Mouse (Mus musculus) kidney, postnatal 14 days (tissue): ENCODE data around the gene Wrb.

ENCODE experiments used
- DNase-seq: peaks from one replicate; pipeline ENCODE4 v3.0.0; 2022; ENCODE audit warnings: mixed read lengths

The Wrb gene

DNA sequence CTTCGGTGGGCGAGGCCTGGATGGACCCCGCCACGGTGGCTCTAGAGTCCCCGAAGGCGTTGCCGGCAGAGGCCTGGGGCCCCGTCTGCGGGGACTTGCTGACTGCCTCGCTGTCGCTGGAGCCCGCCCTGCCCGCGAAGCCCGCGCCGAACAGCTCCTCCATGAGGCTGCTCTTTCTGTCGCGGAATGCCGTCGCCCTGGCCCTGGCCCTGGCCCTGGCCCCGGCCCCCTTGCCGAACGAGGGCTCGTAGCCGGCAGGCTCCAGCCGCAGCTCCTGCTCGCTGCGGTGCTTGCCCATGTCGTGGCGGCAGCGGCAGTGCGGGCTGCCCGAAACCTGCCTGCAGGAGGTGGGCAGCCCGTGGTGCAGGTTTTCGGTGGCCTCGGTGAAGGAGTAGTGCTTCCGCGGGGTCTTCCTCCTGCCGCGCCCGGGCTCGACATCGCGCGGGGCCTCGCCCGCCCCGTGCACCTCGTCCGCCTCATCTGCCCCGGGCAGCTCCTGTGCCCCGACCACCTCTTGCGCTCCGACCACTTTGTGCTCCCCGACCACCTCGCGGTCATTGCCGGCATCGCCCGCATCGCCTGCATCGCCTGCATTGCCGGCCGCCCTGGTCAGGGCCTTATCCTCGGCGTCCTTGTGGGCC is 14.0 kb downstream of the Wrb start:
- DNase-seq: peak; percentile 72

DNA sequence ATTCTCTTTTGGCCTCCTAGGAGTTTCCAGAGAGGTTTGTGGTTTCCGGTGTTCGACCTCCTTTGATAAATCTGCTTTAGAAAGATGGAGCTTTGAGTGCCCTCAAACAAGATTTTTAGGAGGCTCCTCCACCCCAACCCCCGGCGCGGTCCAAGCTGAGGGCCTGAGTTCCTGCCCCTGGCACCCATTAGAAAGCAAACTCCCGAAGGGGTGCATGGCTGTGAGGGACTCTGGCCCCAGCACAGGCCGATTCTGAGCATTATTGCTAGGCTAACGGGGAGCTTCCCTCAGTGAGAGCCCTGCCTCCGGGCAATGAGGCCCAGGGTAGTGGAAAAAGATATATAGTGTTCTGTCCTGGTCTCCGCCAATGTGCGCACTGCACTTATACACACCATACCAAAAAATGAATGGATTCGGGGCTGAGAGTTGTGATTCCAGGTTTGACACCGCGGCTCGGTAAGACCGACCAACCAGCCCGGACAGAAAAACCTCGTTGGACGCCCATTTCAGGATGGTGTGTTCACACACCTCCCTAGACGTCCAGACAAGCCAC is 14.7 kb downstream of the Wrb start:
- DNase-seq: no peak

DNA sequence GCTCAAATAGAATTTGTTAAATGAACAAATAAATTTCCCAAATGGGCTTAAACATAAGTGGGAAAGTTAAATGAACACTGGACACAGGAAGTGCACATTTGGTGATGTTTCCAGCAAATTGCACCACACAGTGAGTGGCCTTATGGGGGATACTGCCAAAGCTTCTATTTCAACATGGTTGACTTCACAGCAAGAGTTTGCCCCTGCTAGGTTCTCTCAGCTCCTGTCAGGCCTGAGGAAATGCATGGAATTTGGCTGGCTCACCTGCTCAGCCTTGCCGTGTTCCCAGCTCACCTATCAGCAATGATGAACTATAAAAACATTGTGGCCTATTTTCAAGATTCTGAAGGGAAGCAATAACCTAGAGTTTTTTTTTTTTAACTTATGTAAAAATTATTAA is 15.7 kb downstream of the Wrb start:
- DNase-seq: no peak

DNA sequence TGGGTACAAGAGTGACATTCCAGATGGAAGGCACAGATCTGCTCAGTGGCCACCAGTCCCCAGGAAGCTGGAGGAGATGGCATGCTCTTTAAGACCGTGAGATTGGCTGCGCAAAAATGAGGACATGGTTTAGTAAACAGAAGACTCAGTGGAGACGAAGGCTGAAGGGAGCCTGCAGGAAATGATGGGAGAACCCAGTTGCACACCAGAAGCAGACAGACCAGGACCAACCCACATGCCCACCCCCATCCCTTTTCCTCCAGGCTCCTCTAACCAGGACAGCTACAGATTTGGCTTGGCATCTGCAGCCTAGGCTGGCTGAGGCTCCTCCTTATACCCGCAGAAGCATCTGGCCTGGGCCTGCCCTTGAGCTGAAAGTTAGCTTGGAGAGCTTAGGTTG is 16.1 kb downstream of the Wrb start:
- DNase-seq: no peak

- no peak for DNase-seq
These were observed 20.6 kb downstream of the Wrb start for GRCm38 (mm10) chr16:96165723-96166264.

- DNase-seq: no peak
These were observed 23.6 kb downstream of the Wrb start for GRCm38 (mm10) chr16:96168837-96169236.

DNA sequence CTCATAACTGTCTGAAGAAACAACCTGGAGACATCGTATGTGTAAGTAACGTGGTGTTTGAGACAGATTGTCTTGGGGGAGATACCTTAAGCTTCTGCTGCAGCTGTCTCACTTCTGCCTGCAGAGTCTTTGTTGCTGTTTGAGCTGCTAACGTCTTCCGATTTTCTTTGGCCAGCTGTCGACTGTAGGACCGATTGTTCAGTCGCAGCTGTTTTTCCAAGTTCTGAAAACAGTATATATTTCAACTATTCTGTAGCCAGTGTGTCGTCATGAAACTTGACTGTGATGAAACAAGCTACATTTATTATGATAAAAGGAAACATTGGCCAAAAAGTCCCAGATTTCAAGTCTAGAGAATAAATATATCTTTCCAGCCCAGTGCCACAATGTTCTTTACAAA is 28.4 kb downstream of the Wrb start:
- no peak for DNase-seq

GRCm38 (mm10) chr16:96175399-96175798 is 30.2 kb downstream of the Wrb start:
- no peak for DNase-seq

GRCm38 (mm10) chr16:96179156-96179555 is 33.9 kb downstream of the Wrb start:
- DNase-seq: no peak

DNA sequence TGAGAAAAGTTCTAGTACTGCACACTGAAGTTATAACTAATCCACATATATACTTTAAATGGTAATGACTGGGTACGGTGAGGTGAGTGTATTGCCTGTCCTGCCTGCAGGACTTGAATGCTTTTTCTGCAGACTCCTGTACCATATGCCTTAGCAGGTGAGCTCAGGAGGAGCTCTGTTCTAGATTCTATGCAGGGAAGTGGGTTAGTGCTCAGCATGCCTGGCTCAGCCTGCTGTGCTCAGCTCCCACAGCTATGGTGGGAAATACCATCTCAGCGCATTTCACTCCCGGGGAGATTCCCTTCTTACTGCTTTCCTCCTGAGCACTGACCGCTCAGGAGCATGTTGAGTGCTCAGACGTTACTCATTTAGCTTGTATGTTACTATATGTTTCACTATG is 42.4 kb downstream of the Wrb start:
- DNase-seq: no peak

- DNase-seq: peak; percentile 100
These were observed 46.6 kb downstream of the Wrb start, which contains the start of gene Lca5l for GRCm38 (mm10) chr16:96191531-96192506. TSS of gene Lca5l (minus strand) at chr16:96192271.

DNA sequence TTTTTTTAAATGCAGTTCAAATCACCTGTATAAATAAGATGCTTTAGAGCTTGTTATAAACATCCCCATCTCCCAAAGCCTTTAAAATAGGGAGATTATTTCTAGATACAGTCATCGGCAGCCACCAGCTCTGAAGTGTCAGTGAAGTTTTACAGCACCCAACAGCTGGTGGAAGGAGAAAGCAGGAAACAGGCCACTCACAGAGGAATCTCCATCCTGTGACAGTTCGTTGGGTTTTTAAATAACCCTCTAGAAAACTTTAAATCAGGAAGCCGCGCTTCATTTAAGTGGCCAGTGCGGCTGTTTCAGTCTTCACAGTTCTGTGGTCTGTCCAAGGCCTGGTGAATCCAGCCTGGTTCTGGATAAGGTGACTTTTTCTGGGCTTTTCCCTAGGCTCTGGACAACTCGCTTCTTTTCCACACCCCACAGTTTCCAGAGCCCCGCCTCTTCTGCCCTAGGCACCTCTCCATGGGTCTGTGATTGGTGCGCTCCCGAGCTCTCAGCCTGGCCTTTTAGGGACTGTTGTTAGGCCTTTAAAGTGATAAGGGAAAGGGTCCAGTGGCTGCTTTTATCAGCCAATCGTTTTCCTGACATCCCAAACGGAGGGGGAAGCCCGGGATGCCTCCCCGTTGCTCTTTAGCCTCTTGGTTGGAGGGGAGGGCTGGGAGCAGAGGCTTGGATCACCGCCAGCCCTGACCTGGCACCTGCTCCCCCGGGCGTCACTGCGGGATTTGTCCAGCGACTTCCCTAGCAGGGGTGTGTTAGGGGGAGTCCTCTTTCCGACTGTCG is 54.9 kb downstream of the Wrb start, which contains the start of gene Sh3bgr:
Gene Sh3bgr, plus strand, starts transcription at position 538 of the 789 bp plus-strand sequence.
- DNase-seq: peak; percentile 83

GRCm38 (mm10) chr16:96200702-96201028 is 55.5 kb downstream of the Wrb start:
- no peak for DNase-seq

- DNase-seq: no peak
These were observed 56.5 kb downstream of the Wrb start for GRCm38 (mm10) chr16:96201485-96202232.
